Mouse (Mus musculus) frontal cortex, postnatal 25 days (tissue): ENCODE results near the gene Ppp6r1.

Source experiments
- DNase-seq, 2 experiments: peaks; one replicate each; pipeline ENCODE4 v3.0.0; 2022; ENCODE audit warnings: low spot score in 2 of 2

Gene Ppp6r1

DNA sequence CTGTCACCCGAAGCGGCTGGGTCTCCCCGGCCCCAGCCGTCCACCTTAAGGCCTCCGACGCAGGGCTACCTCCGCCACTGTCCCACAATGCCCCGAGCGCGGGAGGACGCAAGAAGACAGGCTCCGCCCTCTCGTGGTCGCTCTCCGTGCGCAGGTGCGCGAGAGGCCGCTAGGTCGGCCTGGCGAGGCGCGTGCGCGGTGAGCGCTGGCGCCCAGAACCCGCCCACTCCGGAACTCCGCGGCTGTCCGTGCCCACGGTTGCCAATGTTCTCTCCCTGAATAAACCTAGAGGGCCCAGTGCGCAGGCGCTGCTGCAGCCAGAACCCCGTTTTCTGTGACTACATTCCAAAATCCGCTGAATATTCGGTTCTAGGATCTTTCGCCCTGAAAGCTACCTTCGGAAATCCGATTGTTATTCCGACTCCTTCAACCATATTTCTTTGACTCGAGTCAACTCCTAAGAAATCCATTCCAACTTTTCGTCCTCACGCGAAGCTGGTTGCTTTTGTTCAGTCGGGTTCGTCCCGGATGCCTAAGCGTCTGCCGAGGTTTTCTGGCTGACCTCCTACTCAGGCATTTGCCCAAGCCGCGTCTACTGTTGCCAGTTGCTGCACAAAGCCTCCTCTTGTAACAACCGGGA is at the start of gene Ppp6r1:
Ppp6r1 (minus strand) TSS at position 108 of the 640 bp plus-strand sequence.
- peak; percentile 88 to 95 for DNase-seq

DNA sequence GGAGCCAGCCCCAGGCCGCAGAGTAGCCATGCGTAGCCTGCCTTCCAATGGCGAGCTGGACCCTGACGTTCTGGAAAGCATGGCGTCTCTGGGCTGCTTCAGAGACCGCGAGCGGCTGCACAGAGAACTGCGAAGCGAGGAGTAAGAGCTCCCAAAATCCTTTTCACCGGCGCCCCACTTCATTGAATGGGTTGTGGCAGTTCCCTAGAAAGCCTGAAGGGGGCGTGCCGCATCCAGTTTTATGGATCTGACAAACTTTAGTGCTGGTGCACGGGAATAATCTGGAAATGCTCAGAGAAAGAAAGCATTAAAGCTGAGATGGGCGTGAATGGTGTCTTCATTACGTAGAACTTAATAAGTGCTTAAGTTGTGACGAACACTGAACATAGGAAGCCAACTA is 46.3 kb upstream of the Ppp6r1 start:
- DNase-seq: no peak

DNA sequence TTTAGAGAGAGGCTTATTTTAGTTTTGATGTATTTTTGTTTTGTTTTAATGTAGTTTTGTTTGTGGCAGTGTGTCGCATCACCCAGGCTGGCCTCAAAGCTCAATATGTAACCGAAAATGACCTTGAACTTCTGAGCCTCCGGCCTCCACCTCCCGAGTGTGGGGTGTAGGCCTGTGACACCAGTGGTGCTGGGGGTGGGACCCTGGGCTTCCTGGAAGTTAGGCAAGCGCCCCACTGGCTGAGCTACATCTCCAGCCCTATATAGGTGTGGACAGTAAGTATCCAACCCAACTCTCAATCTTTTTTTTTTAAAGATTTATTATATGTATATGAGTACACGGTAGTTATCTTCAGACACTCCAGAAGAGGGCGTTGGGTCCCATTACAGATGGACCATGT is 44.4 kb upstream of the Ppp6r1 start:
- DNase-seq: no peak

DNA sequence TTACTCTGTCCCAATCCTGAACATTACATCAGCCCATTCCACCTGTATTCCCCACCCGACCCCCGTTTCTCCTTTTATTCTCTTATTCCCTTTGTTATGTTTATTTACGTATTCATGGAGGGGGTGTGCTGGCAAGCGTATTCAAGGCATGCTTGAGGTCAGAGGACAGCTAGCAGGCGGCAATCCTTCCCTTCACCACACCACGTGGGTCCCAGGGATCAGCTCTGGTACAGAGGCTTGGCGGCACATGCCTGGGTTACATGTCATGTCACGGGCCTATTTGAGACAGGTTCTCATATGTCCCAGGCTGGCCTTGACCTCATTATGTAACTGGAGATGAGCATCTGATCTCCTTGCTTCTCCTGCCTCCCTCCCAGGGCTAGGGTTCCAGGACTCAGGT is 43.5 kb upstream of the Ppp6r1 start:
- no peak for DNase-seq

DNA sequence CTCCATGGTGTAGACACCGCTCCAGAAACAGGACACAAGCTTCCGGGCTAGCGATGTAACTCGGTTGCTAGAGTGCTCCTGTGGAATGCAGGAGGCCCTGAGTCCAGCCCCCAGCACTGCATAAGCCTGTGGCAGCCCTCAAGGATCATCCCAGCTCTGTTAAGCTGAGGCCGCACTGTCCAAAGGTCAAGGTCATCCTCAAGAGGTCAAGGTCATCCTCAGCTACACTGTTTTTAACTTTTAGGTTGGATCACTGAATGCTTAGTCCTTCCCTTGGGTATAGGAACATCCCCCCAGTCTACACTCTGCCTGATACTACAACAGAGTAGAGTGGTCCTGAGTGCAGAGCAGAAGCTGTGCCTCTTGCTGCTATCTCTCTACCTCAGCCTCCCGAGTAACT is 34.2 kb upstream of the Ppp6r1 start:
- DNase-seq: no peak

DNA sequence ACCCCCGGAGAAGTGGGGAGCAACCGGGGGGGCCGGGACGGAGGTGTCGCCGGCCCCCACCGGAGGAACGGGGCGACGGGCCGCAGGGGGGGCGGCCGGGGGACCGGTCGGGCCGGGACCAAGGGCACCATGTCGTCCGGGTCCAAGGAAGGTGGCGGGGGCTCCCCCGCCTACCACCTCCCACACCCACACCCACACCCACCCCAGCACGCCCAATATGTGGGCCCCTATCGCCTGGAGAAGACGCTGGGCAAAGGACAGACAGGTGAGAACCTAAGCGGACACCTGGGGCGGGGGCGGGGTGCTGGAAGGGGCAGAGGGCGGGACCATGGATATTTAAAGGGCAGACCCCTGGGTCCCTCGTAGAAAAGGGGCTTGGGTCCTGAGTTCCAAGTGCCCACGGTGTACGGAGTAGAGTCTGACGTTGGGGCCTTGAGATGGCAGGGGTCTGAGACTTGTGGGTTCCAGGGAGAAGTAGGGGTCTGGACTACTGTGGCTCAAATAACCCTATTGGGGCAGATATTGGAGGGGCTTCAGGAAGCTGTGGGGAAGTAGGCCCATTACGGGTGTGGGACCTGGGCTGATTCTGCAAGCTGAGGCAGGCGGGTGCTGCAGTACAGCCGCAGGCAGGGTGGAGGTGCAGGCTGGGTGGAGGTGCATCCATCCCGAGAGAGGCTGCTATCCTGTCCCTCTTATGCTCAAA is 32.3 kb upstream of the Ppp6r1 start:
- DNase-seq: no peak

DNA sequence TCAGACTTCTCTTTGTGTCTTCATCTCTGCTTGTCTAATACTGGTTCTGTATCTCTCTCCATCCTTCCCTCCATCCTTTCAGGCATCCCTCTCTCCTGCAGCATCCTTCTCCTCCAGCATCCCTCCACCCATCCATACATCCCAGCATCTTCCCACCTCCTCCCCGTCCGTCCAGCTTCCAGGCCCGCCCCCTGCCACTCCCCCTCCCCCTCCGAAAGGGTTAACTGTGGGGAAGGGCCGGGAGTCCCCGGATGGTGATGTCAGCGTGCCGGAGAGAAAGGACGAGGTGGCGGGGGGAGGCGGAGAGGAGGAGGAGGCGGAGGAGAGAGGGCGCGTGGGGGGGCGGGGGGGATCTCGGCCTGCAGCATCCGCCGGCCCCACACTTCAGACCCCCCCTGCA is 31.6 kb upstream of the Ppp6r1 start, which contains the start of gene Brsk1:
Brsk1 (plus strand) TSS at position 218 of the 400 bp plus-strand sequence.
- peak; percentile 48 to 61 for DNase-seq

DNA sequence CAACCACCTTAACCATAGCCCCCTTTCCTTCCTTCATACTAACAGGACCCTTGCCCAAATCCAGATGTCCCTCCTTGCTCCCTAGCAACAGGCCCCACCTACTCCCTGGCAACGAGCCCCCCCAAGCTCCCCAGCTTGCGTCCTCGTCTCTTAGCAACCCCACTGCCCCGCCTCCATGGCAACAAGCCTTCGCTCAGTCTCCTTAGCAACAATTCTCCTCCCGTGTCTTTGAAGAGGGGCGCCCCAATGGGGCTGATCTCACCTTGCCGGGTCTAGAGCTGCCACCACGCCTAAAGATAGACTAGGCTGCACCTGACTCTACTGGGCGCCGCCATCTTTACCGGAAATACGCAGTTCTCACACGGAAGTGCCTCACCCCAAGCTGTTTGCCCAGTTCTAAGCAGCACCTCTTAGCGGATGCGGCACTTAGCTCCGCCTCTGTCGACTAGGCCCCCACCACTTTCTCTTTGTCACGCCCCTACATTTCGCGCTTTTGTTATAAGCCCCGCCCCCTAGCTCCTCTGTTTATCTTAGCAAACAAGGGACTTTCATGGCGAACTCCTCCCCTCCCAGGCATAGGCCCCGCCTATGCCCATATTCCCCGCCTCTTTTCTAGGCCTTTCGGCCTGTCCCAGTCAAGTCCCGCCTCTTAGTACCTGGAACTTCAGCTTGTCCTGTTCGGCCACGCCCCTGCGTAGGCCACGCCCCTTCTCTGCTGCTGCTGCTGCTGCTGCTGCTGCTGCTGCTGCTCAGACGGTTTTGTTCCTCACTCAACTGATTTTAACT is 26.0 kb upstream of the Ppp6r1 start, which contains the start of gene Hspbp1:
Hspbp1 (minus strand) TSS at position 437 of the 786 bp plus-strand sequence.
- peak; percentile 83 to 84 for DNase-seq

DNA sequence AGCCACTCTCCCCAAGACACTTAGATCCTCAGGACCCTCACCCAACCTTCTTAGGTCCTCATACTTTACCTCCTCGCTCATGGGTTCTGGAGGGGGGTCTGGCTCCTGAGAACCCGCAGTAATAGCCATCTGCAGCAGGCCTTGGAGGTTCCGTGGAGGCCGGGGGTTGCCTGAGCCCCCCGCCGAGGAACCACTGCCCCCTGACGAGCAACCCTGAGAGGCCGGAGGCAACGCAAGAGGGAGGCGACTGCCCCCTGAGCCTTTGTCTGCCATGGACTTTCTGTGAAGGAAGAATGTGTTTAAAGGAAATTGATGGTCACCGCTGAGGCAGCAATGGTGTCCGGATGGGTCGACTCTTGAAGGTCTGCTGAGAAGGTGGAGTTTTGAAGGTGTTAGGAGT is 25.4 kb upstream of the Ppp6r1 start:
- no peak for DNase-seq

DNA sequence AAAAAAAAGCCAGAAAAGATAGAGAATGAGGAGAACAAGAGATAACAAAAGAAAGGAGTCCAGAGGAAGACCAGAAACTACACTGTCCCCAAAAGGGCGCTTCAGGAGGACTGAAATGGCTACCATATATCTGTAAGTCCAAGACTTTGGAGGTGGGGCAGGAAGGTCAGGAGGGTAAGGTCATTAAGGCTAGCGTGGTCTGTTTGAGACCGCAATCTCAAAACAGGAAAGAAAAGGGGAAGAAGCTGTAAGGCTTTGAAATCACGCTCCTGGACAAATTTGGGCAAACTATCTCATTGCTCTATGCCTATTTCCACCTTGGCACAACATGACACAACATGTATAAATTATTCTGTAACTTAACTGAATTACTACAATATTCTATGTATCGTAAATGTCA is 24.5 kb upstream of the Ppp6r1 start:
- DNase-seq: no peak

DNA sequence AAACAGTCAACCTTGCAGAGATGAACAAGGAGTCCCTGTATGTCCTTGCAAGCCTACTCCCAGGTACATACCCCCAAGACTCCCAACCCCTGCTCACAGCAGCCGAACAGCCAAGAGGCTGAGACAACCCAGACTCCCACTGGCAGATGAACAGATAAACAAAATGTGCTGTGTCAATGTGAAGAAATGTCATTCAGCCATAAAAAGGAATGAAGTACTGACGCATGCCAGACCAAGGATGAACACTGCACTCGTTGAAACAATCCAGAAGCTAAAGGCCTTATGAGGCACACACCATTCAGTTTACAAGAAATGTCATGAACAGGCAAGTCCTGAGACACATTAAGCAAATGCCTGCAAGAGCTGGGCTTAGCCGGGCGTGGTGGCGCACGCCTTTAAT is 16.4 kb upstream of the Ppp6r1 start:
- DNase-seq: no peak

DNA sequence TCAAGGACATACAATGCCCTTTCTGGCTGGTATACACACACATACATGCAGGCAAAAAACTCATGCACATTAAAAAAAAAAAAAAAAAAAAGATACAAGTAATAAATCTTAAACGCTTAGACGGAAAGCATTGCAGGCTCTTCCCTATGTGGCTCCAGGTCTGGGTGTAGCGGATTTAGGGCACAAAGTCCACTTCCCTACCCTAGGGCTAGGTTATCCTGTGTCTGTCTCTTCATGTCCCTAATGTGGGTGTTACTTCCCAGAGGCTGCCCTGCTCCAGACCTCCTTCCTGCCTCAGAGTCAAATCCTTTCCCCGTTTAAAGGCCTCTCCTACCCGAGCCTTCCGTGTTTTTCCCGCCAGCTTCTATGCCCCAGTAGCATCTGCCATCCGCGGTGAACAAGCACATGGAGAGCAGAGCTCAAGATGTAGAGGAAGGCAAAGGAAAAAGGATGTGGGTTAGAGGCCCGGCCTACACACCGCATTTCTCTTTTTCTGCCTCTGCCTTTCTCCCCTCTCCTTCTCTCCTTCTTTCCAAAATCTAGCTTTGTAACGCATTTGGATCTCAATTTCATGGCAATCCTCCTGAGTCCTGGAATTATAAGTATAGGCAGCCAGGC is 15.4 kb upstream of the Ppp6r1 start:
- DNase-seq: no peak

DNA sequence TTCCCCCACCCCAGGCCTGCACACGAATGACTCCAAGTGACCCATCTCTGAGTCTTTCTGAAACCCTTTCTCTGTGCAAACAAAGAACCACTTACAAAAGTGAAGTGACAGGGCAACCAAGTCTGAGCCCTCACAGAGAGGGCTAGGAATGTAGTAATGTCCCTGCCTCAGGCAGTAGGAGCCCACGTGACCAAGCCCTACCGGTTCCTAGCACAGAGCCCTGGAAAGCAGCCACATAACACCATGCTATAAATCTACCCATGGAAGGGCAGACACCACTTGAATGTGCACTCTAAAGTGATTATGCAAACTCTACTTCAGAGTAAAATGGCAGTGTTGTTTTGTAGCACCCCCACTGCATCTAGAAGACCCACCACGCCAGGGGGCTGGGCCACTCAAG is 13.1 kb upstream of the Ppp6r1 start:
- DNase-seq: no peak

DNA sequence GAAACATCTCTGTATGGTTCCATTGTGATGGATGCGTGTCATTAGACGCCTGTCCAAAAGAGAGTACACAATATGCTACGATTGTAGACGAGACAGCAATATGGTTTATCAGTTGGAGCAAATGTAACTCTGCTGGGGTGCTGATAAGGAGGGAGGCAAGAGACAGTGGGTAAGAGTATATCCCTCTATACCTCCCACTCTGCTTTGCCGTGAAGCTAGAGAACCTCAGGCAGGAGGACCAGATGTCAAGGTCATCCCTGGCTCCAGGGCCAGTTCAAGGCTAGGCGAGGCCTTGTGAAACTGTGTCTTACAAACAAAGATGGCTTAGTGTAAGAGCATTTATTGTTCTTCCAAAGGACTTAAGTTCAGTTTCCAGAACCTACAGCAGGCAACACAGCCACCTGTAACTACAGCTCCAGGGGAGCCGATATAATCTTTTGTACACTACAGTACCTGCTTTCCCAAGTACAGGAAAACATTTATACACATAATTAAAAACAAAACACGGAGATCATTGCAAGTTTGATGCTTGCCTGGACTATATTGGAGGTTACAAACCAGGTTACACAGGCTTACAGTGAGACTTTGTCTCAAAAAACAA is 11.9 kb upstream of the Ppp6r1 start:
- no peak for DNase-seq

DNA sequence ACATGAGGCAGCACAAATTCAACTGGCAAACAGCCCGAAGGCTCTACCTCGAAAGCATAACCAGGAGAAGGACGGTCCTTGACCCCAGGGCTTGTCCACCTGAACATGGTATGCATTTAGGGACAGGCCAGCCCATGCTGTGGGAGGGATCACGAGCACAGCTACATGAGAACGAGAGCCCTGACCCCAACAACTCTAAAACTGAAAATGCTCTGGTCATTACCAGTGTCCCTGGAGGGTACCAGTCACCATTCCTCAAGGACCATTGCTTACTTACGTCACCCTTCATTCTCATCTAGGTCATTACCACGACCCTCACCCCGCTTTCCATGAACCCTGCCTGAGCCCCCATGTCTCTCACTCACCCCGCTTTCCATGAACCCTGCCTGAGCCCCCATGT is 10.3 kb upstream of the Ppp6r1 start:
- no peak for DNase-seq

DNA sequence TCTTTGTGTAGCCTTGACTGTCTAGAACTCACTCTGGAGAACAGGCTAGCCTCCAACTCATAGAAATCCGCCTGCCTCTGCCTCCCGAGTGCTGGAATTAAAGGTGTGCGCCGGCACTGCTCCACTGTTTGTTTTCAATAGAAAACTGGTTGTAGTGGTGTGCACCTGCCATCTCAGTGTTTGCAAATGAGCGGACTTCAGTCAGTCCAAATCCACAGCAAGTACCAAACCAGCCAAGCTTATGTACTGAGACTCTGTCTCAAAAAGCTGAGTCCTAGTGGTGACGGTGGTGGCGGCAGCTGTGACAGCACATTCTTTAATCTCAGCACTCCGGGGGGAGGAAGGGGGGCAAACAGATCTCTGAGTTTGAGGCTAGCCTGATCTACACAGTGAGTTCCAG is 9.7 kb upstream of the Ppp6r1 start:
- DNase-seq: no peak

DNA sequence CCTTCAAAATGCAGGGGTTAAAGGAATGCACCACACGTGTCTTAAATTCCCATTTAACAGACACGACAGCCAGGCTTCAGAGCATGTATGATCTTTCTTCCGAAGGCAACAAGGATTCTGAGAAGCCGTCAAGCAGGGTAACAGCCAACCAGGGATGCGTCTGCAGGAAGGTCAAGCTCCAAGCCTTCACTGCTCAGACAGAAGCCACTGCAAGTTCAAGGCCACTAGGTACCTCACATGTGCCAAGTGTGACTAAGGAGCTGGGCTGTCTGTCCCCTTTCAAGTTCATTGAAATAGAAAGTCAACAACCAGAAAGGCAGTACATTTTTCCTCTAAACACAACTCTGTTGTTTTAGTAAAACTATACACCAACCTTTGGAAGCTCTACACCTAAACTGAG is 8.1 kb upstream of the Ppp6r1 start:
- DNase-seq: no peak

DNA sequence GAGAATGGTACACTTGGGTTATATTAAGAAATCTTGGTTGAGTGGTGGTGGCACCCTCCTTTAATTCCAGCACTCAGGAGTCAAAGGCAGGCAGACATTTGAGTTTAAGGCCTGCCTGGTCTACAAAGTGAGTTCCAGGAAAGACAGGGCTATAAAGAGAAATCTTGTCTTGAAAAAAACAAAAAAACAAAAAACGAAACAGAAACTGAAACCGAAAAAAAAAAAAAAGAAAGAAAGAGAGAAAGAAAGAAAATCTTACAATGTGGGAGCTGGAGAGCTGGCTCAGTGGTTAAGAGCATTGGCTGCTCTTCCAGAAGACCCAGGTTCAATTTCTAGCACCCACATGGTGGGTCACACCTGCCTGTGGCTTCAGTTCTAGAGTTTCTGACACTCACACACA is 4.9 kb upstream of the Ppp6r1 start:
- no peak for DNase-seq

DNA sequence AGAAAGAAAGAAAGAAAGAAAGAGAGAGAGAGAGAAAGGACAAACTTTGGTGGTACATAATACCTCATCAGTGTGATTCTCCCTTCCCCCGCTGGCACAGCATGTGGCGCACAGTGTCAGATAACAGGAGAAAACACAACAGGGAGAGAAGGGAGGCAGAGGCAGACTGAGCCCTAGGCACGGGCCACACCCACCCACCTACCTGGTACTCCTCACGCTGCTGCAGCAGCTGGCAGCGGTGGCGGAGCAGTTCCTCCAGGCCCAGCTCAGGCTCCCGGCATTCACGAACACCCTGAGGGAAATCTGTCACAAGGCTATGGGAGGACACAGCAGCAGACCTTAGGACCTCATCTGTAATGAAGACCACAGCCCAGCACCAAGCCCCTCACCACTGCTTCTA is 4.4 kb upstream of the Ppp6r1 start:
- DNase-seq: no peak

DNA sequence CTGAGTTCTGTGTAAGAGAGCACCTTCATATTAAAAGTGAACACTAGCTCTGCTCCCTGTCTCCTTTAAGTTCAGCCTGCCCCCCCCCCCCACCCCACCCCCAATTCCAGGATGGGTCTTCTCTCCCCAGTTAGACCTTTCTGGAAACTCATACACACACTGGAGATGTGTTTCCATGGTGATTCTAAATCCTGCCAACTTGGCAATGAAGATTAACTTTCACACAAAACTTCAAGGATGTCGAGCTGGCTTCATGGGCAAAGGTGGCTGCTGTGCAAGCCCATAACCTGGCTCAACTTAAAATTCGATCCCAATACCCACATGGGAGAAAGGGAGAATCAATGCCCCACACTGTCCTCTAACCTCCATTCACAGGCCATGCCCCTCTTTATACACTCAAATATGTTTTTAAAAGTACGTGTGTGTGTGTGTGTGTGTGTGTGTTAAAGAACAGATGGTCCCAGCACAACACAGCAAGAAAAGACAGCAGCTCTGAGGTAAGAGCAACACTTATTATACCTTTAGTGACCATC is 1.2 kb upstream of the Ppp6r1 start:
- DNase-seq: no peak

DNA sequence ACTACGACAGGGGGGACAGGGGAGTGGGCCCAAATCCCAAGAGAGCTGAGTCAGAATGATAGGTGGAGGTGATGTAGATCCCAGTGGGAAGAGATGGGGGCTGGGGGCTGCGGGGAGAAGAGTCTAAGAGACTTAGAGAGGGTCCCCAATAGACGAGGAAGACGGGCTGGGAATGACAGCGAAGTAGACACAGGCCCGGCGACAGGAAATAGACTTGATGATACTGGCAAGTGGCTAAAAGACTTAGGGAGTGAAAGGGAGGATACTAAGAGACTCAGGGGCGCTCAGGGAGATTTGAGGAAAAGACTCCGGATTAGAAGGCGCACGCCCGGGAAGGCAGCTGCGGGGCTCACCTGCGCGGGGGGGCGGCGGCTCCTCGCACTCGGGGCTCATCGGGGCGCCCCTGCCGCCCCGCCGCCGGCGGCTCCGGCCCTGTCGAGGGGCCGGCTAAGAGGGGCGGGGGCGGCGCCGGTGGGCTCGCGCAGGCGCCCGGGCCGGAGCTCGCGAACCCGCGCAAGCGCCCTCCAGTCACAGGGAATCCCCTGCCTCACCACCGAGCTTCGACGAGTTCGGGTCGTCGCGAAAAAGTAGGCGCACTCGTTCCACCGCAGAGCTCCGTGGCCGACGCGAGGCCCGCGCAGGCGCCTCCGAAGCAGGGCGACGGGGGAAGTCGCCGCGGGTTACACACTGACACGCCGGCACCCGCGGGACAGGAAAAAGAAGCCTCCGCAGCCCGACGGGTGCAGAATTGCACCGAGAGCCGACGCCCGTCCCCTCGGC is 501 bp downstream of the Ppp6r1 start:
- no peak for DNase-seq
